Mouse (Mus musculus): ENCODE measurements at regions not wholly inside any gene's neighbourhood (a gene's known extent, or its start where the extent isn't known, plus 50 kb on each side); places are given as distances from the start of the nearest gene placed in this dataset.

- H3K4me3 ChIP-seq, result no peak overlapping the region
- H3K9me3 ChIP-seq, result no peaks in the 10 kb centered on the region
- H3K4me1 ChIP-seq, result no peaks in the 10 kb centered on the region
- H3K9ac ChIP-seq, result no peak overlapping the region
- ATAC-seq (replicated peaks), result no peak
- 78% methylated on average over 3 of the region's 3 CpGs for WGBS
- H3K27me3 ChIP-seq (replicated peaks), result no peaks in the 10 kb centered on the region
- H3K36me3 ChIP-seq (replicated peaks), result no peaks in the 10 kb centered on the region
- no peak overlapping the region for H3K4me2 ChIP-seq
- H3K27ac ChIP-seq, result no peak overlapping the region
These were observed 599.8 kb upstream of the Gcfc2 start for GRCm38 (mm10) chr6:81323690-81324089.

GRCm38 (mm10) chr6:81363969-81364529 lies 559.4 kb upstream of the Gcfc2 start:
- Histone ChIP-seq H3K27me3 (replicated peaks) (no peaks in the 10 kb centered on the region), H3K9ac (no peak overlapping the region), H3K4me3 (no peak overlapping the region), H3K27ac (no peak overlapping the region), H3K4me2 (no peak overlapping the region), H3K9me3 (no peaks in the 10 kb centered on the region), H3K36me3 (replicated peaks) (no peaks in the 10 kb centered on the region), H3K4me1 (no peaks in the 10 kb centered on the region)
- ATAC-seq (replicated peaks), result no peak
- 77% methylated on average over 7 of the region's 7 CpGs for WGBS

GRCm38 (mm10) chr6:81388484-81388883 lies 535.0 kb upstream of the Gcfc2 start:
- 87% methylated on average over 4 of the region's 4 CpGs for WGBS
- H3K4me2 ChIP-seq, result no peak overlapping the region
- no peak for ATAC-seq (replicated peaks)

GRCm38 (mm10) chr6:81403122-81403521 lies 520.3 kb upstream of the Gcfc2 start:
- no peak overlapping the region for H3K4me3 ChIP-seq
- no peak overlapping the region for H3K27ac ChIP-seq
- H3K4me1 ChIP-seq, result no peaks in the 10 kb centered on the region
- no peak for ATAC-seq (replicated peaks)
- no peak overlapping the region for H3K4me2 ChIP-seq
- no peaks in the 10 kb centered on the region for H3K36me3 ChIP-seq (replicated peaks)
- no peaks in the 10 kb centered on the region; the same call in 1 of the 2 replicates for H3K9me3 ChIP-seq
- H3K9ac ChIP-seq, result no peak overlapping the region
- no peaks in the 10 kb centered on the region for H3K27me3 ChIP-seq (replicated peaks)

More at GRCm38 (mm10) chr6:81388484-81388883, 535.0 kb upstream of the Gcfc2 start:
- H3K4me1 ChIP-seq, result no peaks in the 10 kb centered on the region
- no peaks in the 10 kb centered on the region for H3K27me3 ChIP-seq (replicated peaks)
- H3K9ac ChIP-seq, result no peak overlapping the region
- H3K9me3 ChIP-seq, result no peaks in the 10 kb centered on the region
- H3K36me3 ChIP-seq (replicated peaks), result no peaks in the 10 kb centered on the region
- H3K4me3 ChIP-seq, result no peak overlapping the region
- H3K27ac ChIP-seq, result no peak overlapping the region

- no peaks in the 10 kb centered on the region for H3K27me3 ChIP-seq (replicated peaks)
- no peak overlapping the region for H3K9ac ChIP-seq
- no peaks in the 10 kb centered on the region for H3K9me3 ChIP-seq
- no peak overlapping the region for H3K4me3 ChIP-seq
- 86% methylated on average over 5 of the region's 5 CpGs for WGBS
- ATAC-seq (replicated peaks), result no peak
- no peaks in the 10 kb centered on the region for H3K36me3 ChIP-seq (replicated peaks)
- H3K4me1 ChIP-seq, result no peaks in the 10 kb centered on the region
- H3K4me2 ChIP-seq, result no peak overlapping the region
- H3K27ac ChIP-seq, result no peak overlapping the region
These were observed 509.9 kb upstream of the Gcfc2 start for GRCm38 (mm10) chr6:81413611-81414010.

- no peak for ATAC-seq (replicated peaks)
- H3K9ac ChIP-seq, result no peak overlapping the region
- WGBS, result 90% methylated on average over 6 of the region's 6 CpGs
- no peaks in the 10 kb centered on the region for H3K4me1 ChIP-seq
- no peaks in the 10 kb centered on the region for H3K36me3 ChIP-seq (replicated peaks)
- H3K4me2 ChIP-seq, result no peak overlapping the region
- H3K9me3 ChIP-seq, result no peaks in the 10 kb centered on the region
- H3K4me3 ChIP-seq, result no peak overlapping the region
- H3K27ac ChIP-seq, result no peak overlapping the region
- H3K27me3 ChIP-seq (replicated peaks), result no peaks in the 10 kb centered on the region
These were observed 488.7 kb upstream of the Gcfc2 start for GRCm38 (mm10) chr6:81434745-81435144.

- Histone ChIP-seq H3K36me3 (replicated peaks) (no peaks in the 10 kb centered on the region), H3K27ac (no peak overlapping the region), H3K9ac (no peak overlapping the region), H3K4me3 (no peak overlapping the region), H3K9me3 (no peaks in the 10 kb centered on the region), H3K4me1 (no peaks in the 10 kb centered on the region), H3K27me3 (replicated peaks) (no peaks in the 10 kb centered on the region), H3K4me2 (no peak overlapping the region)
- ATAC-seq (replicated peaks), result no peak
- WGBS, result 96% methylated on average over 2 of the region's 2 CpGs
These were observed 484.3 kb upstream of the Gcfc2 start for GRCm38 (mm10) chr6:81438951-81439722.

- H3K27me3 ChIP-seq (replicated peaks), result no peaks in the 10 kb centered on the region
- no peak for ATAC-seq (replicated peaks)
- no peak overlapping the region for H3K27ac ChIP-seq
- no peak overlapping the region for H3K4me3 ChIP-seq
- no peaks in the 10 kb centered on the region for H3K4me1 ChIP-seq
- H3K9ac ChIP-seq, result no peak overlapping the region
- H3K4me2 ChIP-seq, result no peak overlapping the region
- no peaks in the 10 kb centered on the region for H3K9me3 ChIP-seq
- H3K36me3 ChIP-seq (replicated peaks), result no peaks in the 10 kb centered on the region
These were observed 482.1 kb upstream of the Gcfc2 start for GRCm38 (mm10) chr6:81441396-81441795.

- Histone ChIP-seq H3K4me2 (no peak overlapping the region), H3K9ac (no peak overlapping the region), H3K4me1 (no peaks in the 10 kb centered on the region), H3K9me3 (no peaks in the 10 kb centered on the region), H3K36me3 (replicated peaks) (no peaks in the 10 kb centered on the region), H3K27me3 (replicated peaks) (no peaks in the 10 kb centered on the region), H3K4me3 (no peak overlapping the region), H3K27ac (no peak overlapping the region)
- 78% methylated on average over 1 of the region's 1 CpGs for WGBS
- ATAC-seq (replicated peaks), result no peak
These were observed 477.3 kb upstream of the Gcfc2 start for GRCm38 (mm10) chr6:81446019-81446800.

GRCm38 (mm10) chr6:81447701-81448100 lies 475.8 kb upstream of the Gcfc2 start:
- H3K27me3 ChIP-seq (replicated peaks), result no peaks in the 10 kb centered on the region
- 95% methylated on average over 6 of the region's 6 CpGs for WGBS
- no peaks in the 10 kb centered on the region for H3K4me1 ChIP-seq
- H3K4me3 ChIP-seq, result no peak overlapping the region
- ATAC-seq (replicated peaks), result no peak
- no peak overlapping the region for H3K27ac ChIP-seq
- H3K9me3 ChIP-seq, result no peaks in the 10 kb centered on the region
- no peak overlapping the region for H3K9ac ChIP-seq
- no peak overlapping the region for H3K4me2 ChIP-seq
- no peaks in the 10 kb centered on the region for H3K36me3 ChIP-seq (replicated peaks)

GRCm38 (mm10) chr6:81448366-81448765 lies 475.1 kb upstream of the Gcfc2 start:
- Histone ChIP-seq H3K27ac (no peak overlapping the region), H3K36me3 (replicated peaks) (no peaks in the 10 kb centered on the region), H3K4me1 (no peaks in the 10 kb centered on the region), H3K9me3 (no peaks in the 10 kb centered on the region), H3K27me3 (replicated peaks) (no peaks in the 10 kb centered on the region), H3K9ac (no peak overlapping the region), H3K4me2 (no peak overlapping the region), H3K4me3 (no peak overlapping the region)
- 59% methylated on average over 3 of the region's 3 CpGs for WGBS
- no peak for ATAC-seq (replicated peaks)

GRCm38 (mm10) chr6:81461095-81461494 lies 462.4 kb upstream of the Gcfc2 start:
- WGBS, result 84% methylated on average over 4 of the region's 4 CpGs
- H3K27me3 ChIP-seq (replicated peaks), result no peaks in the 10 kb centered on the region
- H3K4me2 ChIP-seq, result no peak overlapping the region
- no peak overlapping the region for H3K27ac ChIP-seq
- no peak for ATAC-seq (replicated peaks)
- no peak overlapping the region for H3K4me3 ChIP-seq
- H3K4me1 ChIP-seq, result no peaks in the 10 kb centered on the region
- H3K9ac ChIP-seq, result no peak overlapping the region
- H3K36me3 ChIP-seq (replicated peaks), result no peaks in the 10 kb centered on the region
- no peaks in the 10 kb centered on the region for H3K9me3 ChIP-seq
